Mouse (Mus musculus) right cerebral cortex, postnatal 25 days (tissue): ENCODE measurements around the gene Lman2.

Experiments used
- DNase-seq: peaks from one replicate; pipeline ENCODE4 v3.0.0; 2022

The Lman2 gene

GRCm38 (mm10) chr13:55322130-55322825, 40.3 kb downstream of the Lman2 start:
- peak; percentile 38 for DNase-seq

GRCm38 (mm10) chr13:55321434-55322129, 41.0 kb downstream of the Lman2 start, which contains the start of gene Rab24:
TSS of gene Rab24 (minus strand) at chr13:55321946.
- DNase-seq: peak; percentile 90

GRCm38 (mm10) chr13:55319931-55320533, 42.6 kb downstream of the Lman2 start, which contains the start of gene Prelid1:
TSS of gene Prelid1 (plus strand) at chr13:55320500.
- DNase-seq: no peak

GRCm38 (mm10) chr13:55318351-55318750, 44.2 kb downstream of the Lman2 start:
- no peak for DNase-seq

GRCm38 (mm10) chr13:55314891-55315412, 47.6 kb downstream of the Lman2 start:
- DNase-seq: no peak

GRCm38 (mm10) chr13:55313051-55313450, 49.5 kb downstream of the Lman2 start:
- no peak for DNase-seq

GRCm38 (mm10) chr13:55312028-55312630, 50.5 kb downstream of the Lman2 start:
- DNase-seq: peak; percentile 35

- no peak for DNase-seq
Observed at GRCm38 (mm10) chr13:55300913-55301312, 61.7 kb downstream of the Lman2 start.

- DNase-seq: no peak
Observed at GRCm38 (mm10) chr13:55296760-55297159, 65.8 kb downstream of the Lman2 start.
